Mouse (Mus musculus): ENCODE results near the gene Vcpkmt. TPM values are rescaled to one million over a fixed set of nuclear protein-coding genes. Genes with fewer than 3 reads are reported as not detected.
A peak's percentile ranks its signal among the peaks of the same experiment; 100 is the strongest.

The Vcpkmt gene
- total RNA-seq, 4 experiments from 2014 or later: 2.9 to 5.5 (median 4.1) TPM

GRCm38 (mm10) chr12:69538362-69538950 is 44.4 kb downstream of the Vcpkmt start:
- no peak for DNase-seq (ENCODE audit: low spot score in 2 of 2)

GRCm38 (mm10) chr12:69537675-69538361 is 45.0 kb downstream of the Vcpkmt start:
- peak; percentile 24 to 32 for DNase-seq (ENCODE audit: low spot score in 2 of 2)

- peak; percentile 27 to 29 for DNase-seq (ENCODE audit: low spot score in 2 of 2)
Measured at GRCm38 (mm10) chr12:69537243-69537674, 45.6 kb downstream of the Vcpkmt start.

- no peak for DNase-seq (ENCODE audit: low spot score in 2 of 2)
Measured at GRCm38 (mm10) chr12:69536616-69537242, 46.1 kb downstream of the Vcpkmt start.

- no peak for DNase-seq (ENCODE audit: low spot score in 2 of 2)
Measured at GRCm38 (mm10) chr12:69533237-69533636, 49.6 kb downstream of the Vcpkmt start.

- DNase-seq (ENCODE audit: low spot score in 2 of 2): no peak
Measured at GRCm38 (mm10) chr12:69532530-69532929, 50.3 kb downstream of the Vcpkmt start.

- no peak for DNase-seq (ENCODE audit: low spot score in 2 of 2)
Measured at GRCm38 (mm10) chr12:69532091-69532490, 50.7 kb downstream of the Vcpkmt start.

- DNase-seq (ENCODE audit: low spot score in 2 of 2): no peak
Measured at GRCm38 (mm10) chr12:69529694-69530403, 53.0 kb downstream of the Vcpkmt start.

- no peak for DNase-seq (ENCODE audit: low spot score in 2 of 2)
Measured at GRCm38 (mm10) chr12:69528275-69529032, 54.4 kb downstream of the Vcpkmt start.

Small RNA genes lying within 50 kb of the gene (microRNA-seq; reads per million reads assigned to microRNA genes)
- gene Gm23018: not detected

Other genes with a start within 250 kb of the Vcpkmt start
- 10 to 100 TPM; 15.6 to 21.4 (median 17.5) TPM for gene Nemf, start 225.9 kb downstream of the Vcpkmt start, total RNA-seq (2022)
- 10 to 100 TPM; 18.4 to 23.3 (median 21.9) TPM for gene Arf6, start 210.9 kb downstream of the Vcpkmt start, total RNA-seq (2022)
- gene Gm9887, start 210.6 kb downstream of the Vcpkmt start, total RNA-seq (2022): under 1 TPM in 1 of 4 experiments, not detected in 3; 0.49 TPM
- gene Sos2, start 98.8 kb upstream of the Vcpkmt start, total RNA-seq (2022): 10 to 100 TPM; 53.2 to 59.9 (median 55.7) TPM
- gene L2hgdh, start 141.8 kb upstream of the Vcpkmt start, total RNA-seq (2022): 10 to 100 TPM; 41.3 to 48.5 (median 45.1) TPM
- 10 to 100 TPM; 16.3 to 19.1 (median 17.1) TPM for gene Atp5s, start 141.9 kb upstream of the Vcpkmt start, total RNA-seq (2022)
- 1 to 10 TPM; 1.1 to 1.7 (median 1.3) TPM for gene Cdkl1, start 208.2 kb upstream of the Vcpkmt start, total RNA-seq (2022)